13 mouse cellular contexts compared by ENCODE assay signal in genomic region chr6:93957172-93957571, GRCm38 (mm10).
DNase-seq lines count a peak whose midpoint lies in the region; ATAC-seq and TF ChIP-seq lines count a peak whose summit lies in the region.
"Had no signal": no experiment of that assay in that cellular context is flagged by ENCODE, and none has a peak within 500 bp of the region (broad histone marks: within the 10 kb centered on the region; RNA-seq: fewer than 3 reads in every experiment).

No protein-coding gene starts in this region.

- WGBS in forebrain, embryonic 14.5 days: 5% methylated on average over 2 of the region's 2 CpGs
- WGBS in midbrain, embryonic 14.5 days: 15% methylated on average over 2 of the region's 2 CpGs
- WGBS in thymus, adult 2 months: 93% methylated on average over 2 of the region's 2 CpGs
- 58% methylated on average over 2 of the region's 2 CpGs for WGBS in intestine, embryonic 15.5 days

- no peak overlapping the region for H3K4me2 ChIP-seq in forebrain, embryonic 14.5 days (ENCODE audit: low read length)
- no peak overlapping the region for H3K4me2 ChIP-seq in midbrain, embryonic 14.5 days (ENCODE audit: low read length)
- no peak overlapping the region for H3K4me2 ChIP-seq in intestine, embryonic 15.5 days (replicated peaks)
- H3K4me2 ChIP-seq: heart, embryonic 12.5 days; limb, embryonic 13.5 days had no signal

- H3K4me1 ChIP-seq in forebrain, embryonic 14.5 days (ENCODE audit: control insufficient read depth, insufficient read depth, low read length): peaks cover 13% of the 10 kb centered on the region; the same call in 1 of the 2 replicates
- peaks cover 15% of the 10 kb centered on the region for H3K4me1 ChIP-seq in midbrain, embryonic 14.5 days (ENCODE audit: control insufficient read depth, insufficient read depth, low read length)
- no peaks in the 10 kb centered on the region for H3K4me1 ChIP-seq in thymus, adult 2 months (replicated peaks; ENCODE audit: control insufficient read depth, insufficient read depth, low read length)
- H3K4me1 ChIP-seq in intestine, embryonic 15.5 days (replicated peaks): 0 out of 2 replicates have a peak, but pooled peaks cover 3% of the 10 kb centered on the region

- no peak for TF ChIP-seq POLR2A in thymus, adult 2 months (IDR thresholded peaks at IDR 0.05; ENCODE audit: control insufficient read depth, extremely low read depth, insufficient read depth, low read length, poor library complexity)

- no peak overlapping the region for H3K27ac ChIP-seq in forebrain, embryonic 14.5 days (ENCODE audit: low read depth, low read length)
- peak overlapping the region; percentile 37; the same call in 1 of the 2 replicates for H3K27ac ChIP-seq in midbrain, embryonic 14.5 days (replicated peaks; ENCODE audit: low read depth, low read length)
- H3K27ac ChIP-seq in thymus, adult 2 months (ENCODE audit: control insufficient read depth, insufficient read depth, low read length): no peak overlapping the region
- H3K27ac ChIP-seq in intestine, embryonic 15.5 days: no peak overlapping the region
- H3K27ac ChIP-seq: limb, embryonic 13.5 days; macrophage had no signal

- DNase-seq in cerebellum, adult 11-12 months: peak; percentile 10
- peak; percentile 14 to 41 for DNase-seq in left cerebral cortex, adult 9 months (ENCODE audit: low spot score in 2 of 2)
- DNase-seq in left cerebral cortex, postnatal 36 days (ENCODE audit: low spot score in 2 of 2): no peak
- peak; percentile 76 for DNase-seq in forebrain, embryonic 14.5 days (ENCODE audit: low spot score)
- peak; percentile 51 for DNase-seq in midbrain, embryonic 14.5 days
- DNase-seq in thymus, adult 2 months: no peak
- DNase-seq: cerebellum, postnatal 25 days had no signal

- no peak for ATAC-seq in cerebellum, adult (ENCODE audit: insufficient number of reproducible peaks, low FRiP score, low TSS enrichment)
- peak; percentile 71 for ATAC-seq in forebrain, embryonic 14.5 days
- no peak for ATAC-seq in midbrain, embryonic 14.5 days (ENCODE audit: low FRiP score, low TSS enrichment)
- no peak for ATAC-seq in intestine, embryonic 15.5 days
- ATAC-seq: inflammation-experienced regulatory T-cells, adult 6 months had no signal

- H3K27me3 ChIP-seq in forebrain, embryonic 14.5 days (replicated peaks; ENCODE audit: control insufficient read depth, insufficient read depth, low read length): no peaks in the 10 kb centered on the region
- no peaks in the 10 kb centered on the region for H3K27me3 ChIP-seq in midbrain, embryonic 14.5 days (ENCODE audit: control insufficient read depth, insufficient read depth, low read length)
- H3K27me3 ChIP-seq in thymus, adult 2 months (ENCODE audit: control insufficient read depth, insufficient read depth, low read length): no peaks in the 10 kb centered on the region
- H3K27me3 ChIP-seq in intestine, embryonic 15.5 days (replicated peaks): no peaks in the 10 kb centered on the region
- H3K27me3 ChIP-seq: heart, embryonic 12.5 days; limb, embryonic 13.5 days had no signal

- TF ChIP-seq CTCF in thymus, adult 2 months (IDR thresholded peaks at IDR 0.05; ENCODE audit: borderline replicate concordance, control insufficient read depth, extremely low read depth, insufficient read depth, low read length, poor library complexity): no peak

- no peak overlapping the region for H3K4me3 ChIP-seq in forebrain, embryonic 14.5 days (ENCODE audit: low read depth, low read length)
- H3K4me3 ChIP-seq in midbrain, embryonic 14.5 days (replicated peaks; ENCODE audit: low read depth, low read length): no peak overlapping the region
- no peak overlapping the region for H3K4me3 ChIP-seq in thymus, adult 2 months (ENCODE audit: control insufficient read depth, insufficient read depth, low read length)
- no peak overlapping the region for H3K4me3 ChIP-seq in intestine, embryonic 15.5 days (replicated peaks)
- H3K4me3 ChIP-seq: heart, embryonic 12.5 days; limb, embryonic 13.5 days had no signal

- no peaks in the 10 kb centered on the region for H3K9me3 ChIP-seq in forebrain, embryonic 14.5 days (replicated peaks; ENCODE audit: control insufficient read depth, low read length)
- H3K9me3 ChIP-seq in midbrain, embryonic 14.5 days (ENCODE audit: control insufficient read depth, low read length): no peaks in the 10 kb centered on the region
- H3K9me3 ChIP-seq in intestine, embryonic 15.5 days: no peaks in the 10 kb centered on the region
- H3K9me3 ChIP-seq: heart, embryonic 12.5 days; limb, embryonic 13.5 days had no signal

- intact Hi-C loops in left cerebral cortex, postnatal 36 days (cut with DNase I): no loop called here

- H3K36me3 ChIP-seq in forebrain, embryonic 14.5 days (ENCODE audit: control insufficient read depth, insufficient read depth, low read length): no peaks in the 10 kb centered on the region
- H3K36me3 ChIP-seq in midbrain, embryonic 14.5 days (ENCODE audit: control insufficient read depth, insufficient read depth, low read length): no peaks in the 10 kb centered on the region
- H3K36me3 ChIP-seq in thymus, adult 2 months (ENCODE audit: control insufficient read depth, insufficient read depth, low read length): no peaks in the 10 kb centered on the region
- H3K36me3 ChIP-seq in intestine, embryonic 15.5 days: no peaks in the 10 kb centered on the region
- H3K36me3 ChIP-seq: heart, embryonic 12.5 days; limb, embryonic 13.5 days had no signal

- no peak overlapping the region for H3K9ac ChIP-seq in forebrain, embryonic 14.5 days (ENCODE audit: low read length)
- H3K9ac ChIP-seq in midbrain, embryonic 14.5 days (replicated peaks; ENCODE audit: low read length): no peak overlapping the region
- no peak overlapping the region for H3K9ac ChIP-seq in intestine, embryonic 15.5 days
- H3K9ac ChIP-seq: heart, embryonic 12.5 days; limb, embryonic 13.5 days had no signal

Comparison
In these comparisons a context has a peak if more than half of its experiments do, and no peak if none do; other contexts are left out.
1. DNase-seq: peak in cerebellum, adult 11-12 months (single experiment), left cerebral cortex, adult 9 months (2 of 2), forebrain, embryonic 14.5 days (single experiment) and midbrain, embryonic 14.5 days (single experiment); none in left cerebral cortex, postnatal 36 days (0 of 2) and thymus, adult 2 months (single experiment).